Mouse (Mus musculus) limb, embryonic 14.5 days (tissue): ENCODE measurements around the gene Katna1. TPM values are rescaled to one million over a fixed set of nuclear protein-coding genes. Genes with fewer than 3 reads are reported as not detected.

Experiments used
- ATAC-seq: fragments of 200-750 bp; cut with Nextera tagmentation; 2 replicates; pipeline ENCODE4 v1.8.0; 2017; ENCODE audit warnings: low read depth, moderate number of reproducible peaks, moderate TSS enrichment; ENCODE audit not compliant: low FRiP score
- DNase-seq: peaks from one replicate; pipeline ENCODE4 v3.0.0-alpha.2; 2015; ENCODE audit warnings: low spot score
- H3K27ac ChIP-seq: fragments of 300-500 bp; sonication (generic); replicated peaks from 2 replicates; pipeline ENCODE4 v1.5.1; 2014; ENCODE audit warnings: low read depth, mild to moderate bottlenecking, low read length, moderate library complexity, mixed read lengths
- H3K27me3 ChIP-seq: fragments of 300-500 bp; sonication (generic); 2 replicates; pipeline ENCODE4 v1.6.1; 2014; ENCODE audit warnings: low read length, mixed read lengths; ENCODE audit not compliant: control insufficient read depth, insufficient read depth
- H3K36me3 ChIP-seq: fragments of 300-500 bp; sonication (generic); 2 replicates; pipeline ENCODE4 v1.6.1; 2014; ENCODE audit warnings: mild to moderate bottlenecking, low read length, moderate library complexity, mixed read lengths; ENCODE audit not compliant: control insufficient read depth, insufficient read depth
- H3K4me1 ChIP-seq: fragments of 300-500 bp; sonication (generic); 2 replicates; pipeline ENCODE4 v1.6.1; 2014; ENCODE audit warnings: antibody characterized with exemption, low read length, mixed read lengths; ENCODE audit not compliant: control insufficient read depth, insufficient read depth
- H3K4me2 ChIP-seq: fragments of 300-500 bp; sonication (generic); replicated peaks from 2 replicates; pipeline ENCODE4 v1.6.1; 2014; ENCODE audit warnings: low read depth, mild to moderate bottlenecking, low read length, moderate library complexity; ENCODE audit not compliant: severe bottlenecking
- H3K4me3 ChIP-seq: fragments of 300-500 bp; sonication (generic); replicated peaks from 2 replicates; pipeline ENCODE4 v1.5.1; 2014; ENCODE audit warnings: low read length
- H3K9ac ChIP-seq: fragments of 300-500 bp; sonication (generic); 2 replicates; pipeline ENCODE4 v1.6.1; 2014; ENCODE audit warnings: mild to moderate bottlenecking, low read depth, low read length, moderate library complexity; ENCODE audit not compliant: severe bottlenecking
- H3K9me3 ChIP-seq: fragments of 300-500 bp; sonication (generic); 2 replicates; pipeline ENCODE4 v1.6.1; 2016; ENCODE audit warnings: low read length; ENCODE audit not compliant: control insufficient read depth
- POLR2A ChIP-seq: fragments of 200-500 bp; IDR thresholded peaks from 2 replicates; pipeline ENCODE4 v1.8.0; 2012; ENCODE audit warnings: inconsistent platforms, mild to moderate bottlenecking, moderate library complexity, borderline replicate concordance; ENCODE audit not compliant: insufficient read depth, insufficient read length; ENCODE audit errors: extremely low read depth
- WGBS: fragments of 180-500 bp; shearing (Covaris S2); extraction: QIAGEN DNeasy Blood & Tissue Kit; methylation state at CpG from one replicate; pipeline ENCODE4 v1.1.7; 2014; 5-methylcytosine and 5-hydroxymethylcytosine counted together
- polyA plus RNA-seq, 2 experiments: library from polyadenylated mRNA; depleted of rRNA in 1 of 2; stranded (reverse) in 1 of 2; unstranded in 1 of 2; fragments of >200 nt; fragmentation: Nextera tagmentation in 1 of 2; extraction: Ambion mirVana in 1 of 2; gene quantifications; 2 replicates each; pipeline versions ENCODE4 v1.2.1 to v1.2.3; 2012 to 2014

Katna1 gene
- polyA plus RNA-seq, 2 experiments: 22.7 to 58.4 TPM

DNA sequence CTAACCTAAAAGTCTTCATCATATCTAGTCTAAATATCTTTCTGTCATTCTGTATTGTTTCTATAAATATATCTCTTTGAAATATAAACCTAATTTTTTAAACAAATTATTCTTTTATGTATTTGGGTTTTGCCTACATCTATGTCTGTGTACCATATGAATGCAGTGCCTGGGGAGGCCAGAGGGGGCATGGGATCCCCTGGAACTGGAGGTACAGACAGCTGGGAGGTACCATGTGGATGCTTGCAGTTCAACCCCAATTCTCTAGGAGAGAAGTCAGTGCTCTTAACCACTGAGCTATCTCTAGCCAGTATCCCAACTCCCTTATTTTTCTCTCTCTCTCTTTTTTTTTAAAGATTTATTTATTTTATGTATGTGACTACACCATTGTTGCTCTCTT lies 30.5 kb upstream of the Katna1 start:
- Histone ChIP-seq H3K9me3 (no peaks in the 10 kb centered on the region), H3K9ac (no peak overlapping the region), H3K4me1 (no peaks in the 10 kb centered on the region), H3K36me3 (peaks cover 85% of the 10 kb centered on the region), H3K4me3 (no peak overlapping the region), H3K4me2 (no peak overlapping the region), H3K27me3 (no peaks in the 10 kb centered on the region), H3K27ac (no peak overlapping the region)
- DNase-seq (no peak), ATAC-seq (no peak)
- TF ChIP-seq POLR2A: no peak

DNA sequence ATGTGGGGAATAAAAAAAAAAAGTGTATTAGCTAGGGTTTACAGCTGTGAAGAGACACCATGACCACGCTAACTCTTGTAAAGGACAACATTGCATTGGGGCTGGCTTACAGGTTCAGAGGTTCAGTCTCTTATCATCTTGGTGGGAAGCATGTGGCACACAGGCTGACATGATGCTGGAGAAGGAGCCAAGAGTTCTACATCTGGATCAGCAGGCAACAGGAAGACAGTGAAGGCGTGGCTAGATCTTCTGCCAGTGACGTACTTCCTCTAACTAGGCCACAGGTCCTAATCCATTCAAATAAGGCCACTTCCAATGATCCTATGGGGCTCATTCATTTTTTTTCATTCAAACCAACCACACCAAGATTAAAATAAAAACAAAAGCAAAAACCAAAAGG lies 25.7 kb upstream of the Katna1 start:
- DNase-seq: no peak
- no peak for ATAC-seq
- Histone ChIP-seq H3K9me3 (no peaks in the 10 kb centered on the region), H3K27ac (no peak overlapping the region), H3K4me1 (no peaks in the 10 kb centered on the region), H3K4me3 (no peak overlapping the region), H3K4me2 (no peak overlapping the region), H3K27me3 (no peaks in the 10 kb centered on the region), H3K9ac (no peak overlapping the region), H3K36me3 (peaks cover 93% of the 10 kb centered on the region)
- WGBS: 80% methylated on average over 3 of the region's 3 CpGs
- no peak for TF ChIP-seq POLR2A

DNA sequence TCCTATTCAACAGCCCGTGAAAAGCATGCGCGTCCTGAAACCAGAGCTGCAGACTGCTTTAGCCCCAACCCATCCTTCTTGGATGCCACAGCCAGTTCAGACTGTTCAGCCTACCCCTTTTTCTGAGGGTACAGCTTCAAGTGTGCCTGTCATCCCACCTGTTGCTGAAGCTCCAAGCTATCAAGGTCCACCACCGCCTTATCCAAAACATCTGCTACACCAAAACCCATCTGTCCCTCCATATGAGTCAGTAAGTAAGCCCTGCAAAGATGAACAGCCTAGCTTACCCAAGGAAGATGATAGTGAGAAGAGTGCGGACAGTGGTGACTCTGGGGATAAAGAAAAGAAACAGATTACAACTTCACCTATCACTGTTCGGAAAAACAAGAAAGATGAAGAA lies 23.2 kb upstream of the Katna1 start:
- WGBS: 98% methylated on average over 6 of the region's 6 CpGs
- no peaks in the 10 kb centered on the region for H3K27me3 ChIP-seq
- H3K4me3 ChIP-seq: no peak overlapping the region
- H3K4me2 ChIP-seq: no peak overlapping the region
- no peaks in the 10 kb centered on the region for H3K4me1 ChIP-seq
- peaks cover 91% of the 10 kb centered on the region for H3K36me3 ChIP-seq
- no peak for DNase-seq
- H3K9ac ChIP-seq: no peak overlapping the region
- no peak for ATAC-seq
- TF ChIP-seq POLR2A: no peak
- no peak overlapping the region for H3K27ac ChIP-seq
- H3K9me3 ChIP-seq: no peaks in the 10 kb centered on the region

DNA sequence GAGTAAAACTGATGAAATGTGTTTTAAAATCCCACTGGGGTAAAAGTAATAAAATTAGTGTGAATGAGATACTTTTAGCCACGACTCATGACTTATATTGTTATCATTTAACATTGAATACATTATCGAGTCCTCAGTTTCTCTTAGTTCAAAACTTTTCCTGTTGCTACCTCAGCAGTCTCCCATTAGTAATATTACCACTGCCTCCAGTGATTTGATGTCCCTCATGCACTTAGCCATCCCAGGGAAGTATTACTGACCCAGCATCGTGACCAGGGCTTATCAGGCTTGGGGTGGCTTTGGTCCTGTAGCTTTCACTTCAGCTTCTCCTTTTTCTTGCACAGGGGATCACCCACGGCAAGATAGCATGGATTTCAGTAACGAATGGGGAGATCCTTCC lies 15.7 kb upstream of the Katna1 start:
- DNase-seq (no peak), ATAC-seq (no peak)
- H3K9me3 ChIP-seq: no peaks in the 10 kb centered on the region
- no peak overlapping the region for H3K4me2 ChIP-seq
- no peak overlapping the region for H3K9ac ChIP-seq
- 89% methylated on average over 5 of the region's 5 CpGs for WGBS
- no peak overlapping the region for H3K27ac ChIP-seq
- H3K4me3 ChIP-seq: no peak overlapping the region
- peaks cover 81% of the 10 kb centered on the region for H3K36me3 ChIP-seq
- no peaks in the 10 kb centered on the region for H3K4me1 ChIP-seq
- no peaks in the 10 kb centered on the region for H3K27me3 ChIP-seq
- no peak for TF ChIP-seq POLR2A

DNA sequence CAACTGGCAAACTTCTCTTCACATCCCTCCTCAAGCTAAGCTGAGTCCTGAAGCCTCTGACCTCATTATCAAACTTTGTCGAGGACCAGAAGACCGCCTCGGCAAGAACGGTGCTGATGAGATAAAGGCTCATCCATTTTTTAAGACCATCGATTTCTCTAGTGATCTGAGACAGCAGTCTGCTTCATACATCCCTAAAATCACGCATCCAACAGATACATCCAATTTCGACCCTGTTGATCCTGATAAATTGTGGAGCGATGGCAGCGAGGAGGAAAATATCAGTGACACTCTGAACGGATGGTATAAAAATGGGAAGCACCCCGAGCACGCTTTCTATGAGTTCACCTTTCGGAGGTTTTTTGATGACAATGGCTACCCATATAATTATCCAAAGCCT lies 13.3 kb upstream of the Katna1 start:
- no peak overlapping the region for H3K9ac ChIP-seq
- no peak for TF ChIP-seq POLR2A
- WGBS: 94% methylated on average over 13 of the region's 13 CpGs

DNA sequence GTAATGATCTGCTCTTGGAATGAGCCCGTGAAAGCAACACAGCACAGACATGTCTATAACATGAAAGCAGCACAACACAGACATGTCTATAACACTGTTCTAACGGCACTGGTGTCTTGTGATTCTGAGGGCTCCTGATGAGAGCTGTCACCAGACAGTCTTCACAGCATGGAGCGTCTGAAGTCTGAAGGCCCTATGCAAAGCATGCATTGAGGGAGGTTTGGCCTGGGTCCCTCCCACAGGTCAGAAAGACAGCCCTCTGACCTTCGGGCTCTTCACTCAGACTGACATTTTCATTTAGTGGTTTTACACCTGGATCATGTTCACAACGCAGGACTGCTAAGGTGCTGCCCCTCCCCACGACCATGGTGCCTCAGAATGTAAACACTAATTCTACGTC lies 10.7 kb upstream of the Katna1 start:
- Histone ChIP-seq H3K9ac (no peak overlapping the region), H3K9me3 (no peaks in the 10 kb centered on the region), H3K27me3 (no peaks in the 10 kb centered on the region), H3K4me3 (no peak overlapping the region), H3K4me2 (no peak overlapping the region), H3K36me3 (peaks cover 48% of the 10 kb centered on the region), H3K27ac (no peak overlapping the region), H3K4me1 (no peaks in the 10 kb centered on the region)
- ATAC-seq (no peak), DNase-seq (no peak)
- 76% methylated on average over 7 of the region's 7 CpGs for WGBS
- TF ChIP-seq POLR2A: no peak

More for the DNA sequence above, 13.3 kb upstream of the Katna1 start:
- DNase-seq: no peak
- Histone ChIP-seq H3K4me2 (no peak overlapping the region), H3K4me1 (no peaks in the 10 kb centered on the region), H3K36me3 (peaks cover 67% of the 10 kb centered on the region), H3K9me3 (no peaks in the 10 kb centered on the region), H3K27me3 (no peaks in the 10 kb centered on the region), H3K4me3 (no peak overlapping the region), H3K27ac (no peak overlapping the region)
- no peak for ATAC-seq
